Mouse (Mus musculus) spleen, postnatal 36 days (tissue): ENCODE measurements around the gene Nt5m.

Source experiments
- DNase-seq, 2 experiments: peaks; one replicate each; pipeline ENCODE4 v3.0.0; 2022; ENCODE audit warnings: low spot score in 2 of 2, mixed read lengths in 1 of 2

Nt5m gene

DNA sequence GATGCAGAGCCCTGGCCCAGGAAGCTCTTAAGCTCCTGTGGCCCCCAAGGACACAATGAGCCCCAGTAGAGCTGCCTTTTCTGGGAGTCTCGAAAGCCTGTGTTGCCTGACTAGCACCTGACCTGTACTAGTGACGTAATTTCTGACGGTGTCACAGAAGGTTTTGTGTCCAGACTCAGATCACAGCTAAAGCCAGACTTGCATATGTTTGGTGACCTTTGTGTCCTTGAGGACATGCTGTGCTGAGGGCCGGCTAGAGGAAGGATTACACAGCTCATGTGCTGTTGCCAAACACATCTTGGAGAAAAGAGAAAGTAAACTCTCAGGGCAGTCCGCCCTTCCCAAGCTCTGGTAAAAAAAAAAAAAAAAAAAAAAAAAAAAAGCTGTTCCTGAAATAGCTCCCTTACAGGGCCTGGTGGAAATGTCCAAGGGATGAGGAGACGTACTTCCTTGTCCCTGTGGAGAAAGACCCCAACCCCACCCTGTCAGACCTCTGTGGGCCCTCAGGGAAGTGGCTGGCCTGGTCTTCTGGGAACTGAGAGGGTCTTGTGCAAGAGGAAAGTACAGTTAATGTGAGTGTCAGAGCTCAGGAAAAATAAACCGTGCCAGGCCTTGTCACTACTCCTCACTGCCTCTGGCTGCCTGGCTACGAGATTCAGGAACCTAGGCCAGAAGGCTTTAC, 62.9 kb downstream of the Nt5m start:
- DNase-seq = no peak

DNA sequence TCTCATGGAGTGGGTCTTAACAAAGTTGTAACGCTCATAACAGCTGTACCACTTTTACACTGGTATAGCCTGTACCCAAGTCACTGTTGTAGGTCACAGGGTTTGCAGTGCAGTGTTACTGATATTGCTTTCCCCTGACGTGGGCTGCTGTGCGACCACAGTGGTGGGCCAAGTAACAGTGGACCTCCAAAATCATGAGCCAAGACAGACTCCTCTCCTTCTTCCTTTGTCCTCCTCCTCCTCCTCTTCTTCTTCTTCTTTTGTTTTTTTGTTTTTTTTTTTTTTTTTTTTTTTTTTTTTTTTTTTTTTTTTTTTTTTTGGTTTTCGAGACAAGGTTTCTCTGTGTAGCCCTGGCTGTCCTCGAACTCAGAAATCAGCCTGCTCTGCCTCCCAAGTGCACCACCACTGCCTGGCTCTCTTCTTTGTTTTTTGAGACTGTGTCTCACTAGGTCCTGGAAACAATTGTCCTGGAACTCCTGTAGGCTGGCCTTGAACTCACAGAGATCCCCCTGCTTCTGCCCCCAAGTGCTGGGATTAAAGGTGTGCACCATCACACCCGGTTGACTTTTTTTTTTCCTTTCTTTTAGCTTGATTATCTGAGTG, 67.4 kb downstream of the Nt5m start:
- no peak for DNase-seq

DNA sequence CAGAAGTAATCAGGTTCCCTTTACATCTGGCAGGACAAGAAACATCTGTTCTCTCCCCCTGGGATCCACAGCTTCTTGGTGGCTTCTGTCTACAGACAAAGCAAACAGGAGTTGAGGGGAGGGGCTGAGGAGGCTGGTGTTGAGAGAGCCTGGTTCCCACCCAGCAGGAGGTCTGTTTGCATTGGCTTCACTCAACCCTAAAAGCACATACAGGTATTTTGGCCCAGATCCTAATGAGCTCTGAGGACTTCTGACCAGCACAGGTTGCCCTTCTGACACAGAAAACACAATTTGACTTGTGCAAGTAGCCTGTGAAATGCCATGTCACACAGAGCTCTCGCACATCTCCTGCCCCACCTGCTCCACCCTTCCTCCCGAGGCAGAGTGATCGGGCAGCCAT, 69.2 kb downstream of the Nt5m start:
- DNase-seq = no peak

DNA sequence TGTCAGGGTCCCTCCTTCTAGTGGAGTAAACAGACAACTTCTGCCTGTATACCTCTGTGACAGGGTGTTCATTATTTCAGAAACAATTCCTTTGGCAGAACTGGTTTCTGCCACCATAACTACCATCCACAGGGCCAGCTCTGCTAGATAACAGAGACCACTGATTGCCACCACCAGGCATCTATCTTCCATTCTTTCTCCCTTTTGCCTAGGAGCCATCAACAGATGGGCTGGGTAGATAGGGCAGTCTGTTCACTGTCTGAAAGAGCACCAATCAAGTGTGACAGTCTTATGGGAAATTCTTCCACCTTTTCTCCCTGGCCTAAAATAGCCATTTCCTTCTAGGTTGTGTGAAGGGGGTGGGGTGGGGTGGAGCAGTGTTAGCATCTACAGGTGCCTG, 71.3 kb downstream of the Nt5m start:
- DNase-seq = no peak

DNA sequence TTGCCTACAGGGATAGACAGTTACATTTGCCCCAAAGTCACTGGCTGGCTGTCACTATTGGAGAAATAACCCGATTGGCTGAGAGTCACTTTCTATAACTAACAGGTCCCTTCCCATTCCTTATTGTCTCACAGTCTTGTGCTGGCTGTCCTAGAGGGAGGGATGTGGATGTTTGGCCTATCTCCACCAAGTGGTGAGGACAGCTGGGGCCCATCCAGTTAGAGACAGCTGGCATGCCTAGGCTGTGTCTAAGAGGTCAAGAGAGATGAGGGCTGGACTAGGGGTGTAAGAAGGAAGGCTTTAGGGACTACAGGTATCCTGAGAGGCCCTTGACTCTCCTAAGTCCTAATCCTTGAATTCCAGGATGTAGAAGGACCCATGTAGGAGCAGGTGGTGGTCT, 72.3 kb downstream of the Nt5m start:
- DNase-seq = no peak

DNA sequence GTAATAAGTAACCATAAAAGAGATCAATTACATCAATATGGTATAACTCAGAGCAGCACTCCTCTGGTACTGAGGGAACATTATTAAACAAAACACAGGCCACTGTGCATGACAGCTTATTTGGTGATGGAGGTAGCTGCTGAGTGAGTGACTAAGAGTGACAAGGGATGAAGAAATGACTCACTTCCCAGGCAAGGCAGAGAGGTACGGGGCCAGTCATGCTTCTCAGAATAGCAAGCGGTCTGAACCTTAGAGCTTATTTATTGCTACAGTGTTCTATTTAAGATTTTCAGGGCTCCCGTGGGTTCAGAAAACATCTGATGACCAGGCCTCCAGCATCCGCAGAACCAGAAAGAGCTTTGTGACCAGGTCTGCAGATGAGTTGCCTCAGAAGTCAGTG, 74.5 kb downstream of the Nt5m start:
- DNase-seq = no peak

DNA sequence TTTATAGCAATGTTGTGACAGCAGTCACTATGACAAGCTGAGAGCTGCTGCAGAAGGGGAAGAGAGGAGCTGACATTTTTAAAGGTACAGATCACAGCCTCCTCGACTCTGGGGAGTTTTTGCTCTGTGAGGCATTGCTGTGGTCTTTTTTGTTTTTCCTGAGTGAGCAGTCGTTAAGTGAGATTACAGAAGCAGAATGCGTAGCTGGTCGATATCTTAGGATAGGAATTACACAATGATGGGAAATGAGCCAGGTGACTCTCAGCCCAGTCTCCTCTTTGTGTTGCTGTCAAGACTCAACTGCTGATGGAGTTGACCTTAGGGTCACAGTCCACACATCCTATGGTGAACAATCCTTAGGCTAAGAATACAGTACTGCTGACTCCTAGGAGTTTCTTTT, 78.8 kb downstream of the Nt5m start:
- DNase-seq = no peak

DNA sequence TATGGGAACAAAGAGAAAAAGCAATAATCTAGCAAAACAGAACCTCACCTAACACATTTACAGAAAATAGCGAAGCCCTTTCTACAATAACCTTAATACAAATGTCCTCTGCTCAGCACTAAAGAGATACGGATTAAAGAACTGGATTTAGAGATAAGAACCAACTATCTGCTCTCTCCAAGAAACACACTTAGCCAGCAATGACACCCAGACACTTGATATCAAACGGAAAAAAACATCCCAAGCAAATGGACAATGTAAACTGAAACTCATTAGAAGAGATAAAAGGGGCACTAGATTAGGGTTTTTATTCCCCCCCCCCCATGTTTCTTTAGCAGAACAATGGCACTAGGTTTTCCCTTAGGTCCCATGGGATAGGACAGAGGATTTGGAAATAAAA, 80.2 kb downstream of the Nt5m start:
- DNase-seq = no peak

DNA sequence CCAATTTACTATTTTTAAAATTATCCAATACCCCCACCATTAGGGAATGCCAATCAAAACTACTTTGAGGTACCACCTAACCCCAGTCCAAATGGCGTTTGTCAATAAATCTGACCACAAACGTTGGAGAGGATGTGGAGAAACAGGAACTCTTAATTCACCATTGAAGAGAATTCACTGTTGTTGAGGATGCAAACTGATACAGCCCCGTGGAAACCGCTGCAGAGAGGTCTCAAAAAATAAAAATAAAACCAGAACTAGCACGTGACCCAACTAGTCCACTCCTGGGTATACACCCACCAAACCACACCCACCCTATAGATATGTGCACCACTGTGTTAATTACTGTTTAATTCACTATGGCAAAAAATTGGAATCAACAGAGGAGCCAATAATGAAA, 81.1 kb downstream of the Nt5m start:
- no peak for DNase-seq

DNA sequence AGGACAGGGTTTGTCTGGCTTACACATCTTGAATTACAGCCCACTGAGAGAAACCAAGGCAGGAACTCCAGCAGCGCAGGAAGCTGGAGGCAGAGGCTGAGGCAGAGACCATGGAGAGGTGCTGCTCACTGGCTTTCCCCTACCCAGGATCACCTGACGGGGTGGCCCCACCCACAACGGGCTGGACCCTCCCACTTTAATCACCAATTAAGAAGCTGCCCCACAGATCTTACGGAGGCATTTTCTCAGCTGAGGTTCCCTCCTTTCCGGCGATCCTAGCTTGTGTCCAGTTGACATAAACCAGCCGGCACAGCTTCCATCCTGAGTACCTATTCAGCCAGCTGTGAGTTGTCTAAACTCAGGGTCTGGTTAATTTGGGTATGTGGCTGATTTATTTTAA, 82.0 kb downstream of the Nt5m start:
- DNase-seq = no peak

DNA sequence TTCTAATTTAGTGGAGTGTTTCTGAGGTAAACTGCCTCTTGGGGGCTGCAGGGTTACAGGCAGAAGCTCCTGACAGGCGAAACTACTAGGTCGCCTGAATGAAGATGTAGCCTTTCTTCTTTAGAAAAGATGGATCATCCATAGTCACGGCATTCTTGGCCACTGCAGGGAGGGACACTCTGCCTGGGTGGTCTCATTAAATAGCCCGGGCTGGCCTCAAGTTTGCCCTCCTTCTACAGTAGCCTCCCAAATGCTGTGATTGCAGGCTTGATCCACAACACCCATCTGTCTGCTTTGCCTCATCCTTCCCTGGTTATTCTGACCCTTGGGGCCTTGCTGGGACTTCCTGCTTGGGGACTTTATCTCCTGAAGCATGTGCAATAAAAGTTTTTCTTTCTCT, 90.8 kb downstream of the Nt5m start:
- no peak for DNase-seq
